Mouse (Mus musculus): Measurements from ENCODE around the gene Sap30l. TPM values are rescaled to one million over a fixed set of nuclear protein-coding genes. Genes with fewer than 3 reads are reported as not detected.

Sap30l gene
- total RNA-seq, 1 experiment from 2014 or later, result 13.3 TPM

DNA sequence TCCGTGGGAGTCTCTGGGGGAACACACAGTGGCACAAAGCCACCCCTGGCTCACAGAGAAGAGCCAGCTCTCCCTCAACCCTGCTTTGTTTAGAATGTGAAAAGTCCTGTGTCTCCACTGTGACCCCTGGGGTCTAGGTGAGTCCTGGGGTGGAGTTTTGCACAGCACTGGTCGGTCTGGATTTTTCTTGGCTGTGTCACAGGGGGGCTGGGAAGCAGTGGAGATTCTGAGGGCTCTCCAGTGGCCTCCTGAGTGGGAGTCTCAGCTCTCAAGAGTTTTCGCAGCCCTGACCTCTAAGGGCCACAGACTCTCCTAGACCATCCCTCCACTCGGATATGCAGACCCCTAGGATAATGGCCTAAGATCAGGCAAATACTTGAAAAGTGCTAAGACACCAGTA lies 56.3 kb downstream of the Sap30l start:
- no peak for ATAC-seq (replicated peaks; ENCODE audit: low read depth, poor library complexity, severe bottlenecking)

Other genes with a start within 250 kb of the Sap30l start
- 9.2 and 15.1 TPM in 2 replicates for gene Galnt10, start 156.2 kb upstream of the Sap30l start, total RNA-seq (2017)
- not detected in 2 replicates for gene Hand1, start 31.2 kb downstream of the Sap30l start, total RNA-seq (2017)
- gene Larp1, start 207.4 kb downstream of the Sap30l start, total RNA-seq (2017), result 65.3 and 72.9 TPM in 2 replicates

All from common myeloid progenitor, adult 5-6 weeks (primary cell).